In the genomic region with DNA sequence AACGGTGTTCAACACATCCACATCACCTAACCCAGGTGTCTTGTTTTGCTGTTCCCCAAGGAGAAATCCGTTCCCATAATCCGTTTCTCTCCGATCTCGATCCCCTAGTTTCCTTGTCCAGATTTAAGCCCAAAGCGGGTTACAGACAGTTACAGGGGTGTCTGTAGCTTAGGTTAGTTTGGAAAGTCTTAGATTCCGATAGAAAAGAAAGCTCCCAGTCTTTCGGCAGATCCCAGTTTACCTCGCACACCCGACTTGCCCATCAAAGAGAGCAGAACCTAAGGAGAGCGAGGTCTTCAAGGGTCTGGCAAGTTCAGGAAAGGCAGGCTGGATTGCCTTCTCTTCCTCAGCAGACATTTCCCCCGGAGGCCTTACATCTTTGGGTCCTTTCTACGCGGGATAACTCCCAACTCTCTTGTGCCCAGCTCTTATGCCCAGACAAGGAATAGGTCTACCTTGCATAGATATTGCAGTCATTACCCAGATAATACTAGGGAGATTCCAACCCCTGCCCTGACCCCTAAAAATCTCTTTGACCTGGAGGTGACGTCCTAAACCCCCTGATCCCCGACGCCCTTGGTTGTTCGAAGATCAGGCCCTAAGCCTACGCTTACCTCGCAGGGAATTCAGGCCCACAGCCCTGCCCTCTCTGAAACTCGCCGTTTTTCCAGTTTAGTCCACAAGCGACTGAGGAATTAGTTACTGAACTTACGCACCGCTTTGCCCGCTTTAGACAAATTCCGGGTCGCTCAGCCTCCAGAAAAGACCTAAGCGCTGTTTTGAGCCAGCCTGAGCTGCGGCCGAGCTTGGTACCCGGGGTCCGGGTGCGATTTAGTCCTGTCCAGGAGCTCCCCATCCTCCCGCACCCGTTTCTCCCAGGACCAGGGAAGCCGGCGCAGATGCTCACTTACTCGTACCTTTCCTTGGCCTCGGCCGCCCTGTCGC, we compare ENCODE assay signal across 10 mouse cellular contexts. TPM values are rescaled to one million over a fixed set of nuclear protein-coding genes. Genes with fewer than 3 reads are reported as not detected.
DNase-seq lines count a peak whose midpoint lies in the region; ATAC-seq and TF ChIP-seq lines count a peak whose summit lies in the region.
"Had no signal": no experiment of that assay in that cellular context is flagged by ENCODE, and none has a peak within 500 bp of the region (broad histone marks: within the 10 kb centered on the region; RNA-seq: fewer than 3 reads in every experiment).

No protein-coding gene starts in this region.

- H3K27me3 ChIP-seq in heart, embryonic 11.5 days (ENCODE audit: control insufficient read depth, insufficient read depth, low read length): peaks cover 93% of the 10 kb centered on the region
- peaks cover 100% of the 10 kb centered on the region for H3K27me3 ChIP-seq in hindbrain, embryonic 10.5 days (ENCODE audit: insufficient read depth, poor library complexity, severe bottlenecking)
- peaks cover 94% of the 10 kb centered on the region for H3K27me3 ChIP-seq in midbrain, embryonic 11.5 days (ENCODE audit: control insufficient read depth, insufficient read depth, low read length)

- 2% methylated on average over 42 of the region's 42 CpGs for WGBS in heart, embryonic 11.5 days (ENCODE audit: insufficient replicate concordance)
- under 1% methylated on average over 42 of the region's 42 CpGs for WGBS in hindbrain, embryonic 10.5 days
- 1% methylated on average over 42 of the region's 42 CpGs for WGBS in midbrain, embryonic 11.5 days

- no peak for DNase-seq in heart, adult 11 months
- peak; percentile 28 for DNase-seq in brain, embryonic 14.5 days (ENCODE audit: low read depth)
- DNase-seq in hindbrain, embryonic 10.5 days (ENCODE audit: low spot score): no peak
- peak; percentile 96 for DNase-seq in midbrain, embryonic 11.5 days (ENCODE audit: low spot score, missing footprints)
- DNase-seq in Muller cell, postnatal 12 days (ENCODE audit: inconsistent ontology term): no peak
- no peak for DNase-seq in cerebellum, adult 8-10 months
- DNase-seq in B cell, adult 2 months: no peak
- DNase-seq: gastrocnemius, postnatal 36 days had no signal

- peak overlapping the region; percentile 89 for H3K4me2 ChIP-seq in heart, embryonic 11.5 days
- peak overlapping the region; percentile 68 for H3K4me2 ChIP-seq in midbrain, embryonic 11.5 days

- H3K4me3 ChIP-seq in heart, embryonic 11.5 days (ENCODE audit: low read depth, low read length): peak overlapping the region; percentile 49
- H3K4me3 ChIP-seq in hindbrain, embryonic 10.5 days: peak overlapping the region; percentile 52
- H3K4me3 ChIP-seq in midbrain, embryonic 11.5 days (ENCODE audit: low read depth, low read length): peak overlapping the region; percentile 43
- H3K4me3 ChIP-seq: myocyte had no signal

- no peak for ATAC-seq in heart, embryonic 11.5 days (replicated peaks; ENCODE audit: insufficient number of reproducible peaks, low FRiP score, low TSS enrichment)
- ATAC-seq in midbrain, embryonic 11.5 days (ENCODE audit: low FRiP score): no peak

- TF ChIP-seq CTCF in brain, embryonic 14.5 days (IDR thresholded peaks at IDR 0.05; ENCODE audit: borderline replicate concordance, extremely low read depth, insufficient read depth, insufficient read length): no peak

- H3K4me1 ChIP-seq in heart, embryonic 11.5 days (ENCODE audit: control insufficient read depth, insufficient read depth, low read length): peaks cover 21% of the 10 kb centered on the region
- peaks cover 60% of the 10 kb centered on the region for H3K4me1 ChIP-seq in hindbrain, embryonic 10.5 days (replicated peaks)
- peaks cover 22% of the 10 kb centered on the region for H3K4me1 ChIP-seq in midbrain, embryonic 11.5 days (ENCODE audit: control insufficient read depth, insufficient read depth, low read length)

- H3K9ac ChIP-seq in heart, embryonic 11.5 days (ENCODE audit: low read depth, low read length): 0 out of 2 replicates have a peak overlapping the region, but pooled peaks have one; percentile 22
- peak overlapping the region; percentile 44; the same call in 1 of the 2 replicates for H3K9ac ChIP-seq in midbrain, embryonic 11.5 days (ENCODE audit: low read length)

- no peak overlapping the region for H3K27ac ChIP-seq in heart, embryonic 11.5 days (ENCODE audit: low read depth, low read length)
- peak overlapping the region; percentile 77 for H3K27ac ChIP-seq in hindbrain, embryonic 10.5 days
- H3K27ac ChIP-seq in midbrain, embryonic 11.5 days (ENCODE audit: low read depth, low read length): no peak overlapping the region

- no peaks in the 10 kb centered on the region for H3K9me3 ChIP-seq in heart, embryonic 11.5 days (replicated peaks; ENCODE audit: control insufficient read depth, low read length)
- H3K9me3 ChIP-seq in hindbrain, embryonic 10.5 days: no peaks in the 10 kb centered on the region
- no peaks in the 10 kb centered on the region for H3K9me3 ChIP-seq in midbrain, embryonic 11.5 days (ENCODE audit: control insufficient read depth, low read length)

- no peak for TF ChIP-seq POLR2A in brain, embryonic 14.5 days (IDR thresholded peaks at IDR 0.05; ENCODE audit: borderline replicate concordance, extremely low read depth, insufficient read depth, insufficient read length, poor library complexity, severe bottlenecking)

- H3K36me3 ChIP-seq in heart, embryonic 11.5 days (ENCODE audit: control insufficient read depth, insufficient read depth, low read length): no peaks in the 10 kb centered on the region
- H3K36me3 ChIP-seq in hindbrain, embryonic 10.5 days: no peaks in the 10 kb centered on the region
- no peaks in the 10 kb centered on the region for H3K36me3 ChIP-seq in midbrain, embryonic 11.5 days (ENCODE audit: control insufficient read depth, insufficient read depth, low read length)

RNA-seq across cellular contexts. Expression of gene Six2, which starts 1.3 kb away (rescaled TPM):
- 1.5 and 2.1 TPM in 2 replicates for polyA plus RNA-seq in heart, embryonic 11.5 days (2014; fragmentation: Nextera tagmentation; extraction: Ambion mirVana)
- 1.3 and 3.1 TPM in 2 replicates for polyA plus RNA-seq in brain, embryonic 14.5 days (2012; rRNA removed)
- polyA plus RNA-seq in hindbrain, embryonic 10.5 days (2016; fragmentation: Nextera tagmentation; extraction: Ambion mirVana): 5.4 and 5.6 TPM in 2 replicates
- 5.6 and 6.7 TPM in 2 replicates for polyA plus RNA-seq in midbrain, embryonic 11.5 days (2014; fragmentation: Nextera tagmentation; extraction: Ambion mirVana)
- polyA plus RNA-seq: myocyte had no signal

Comparison
In these comparisons a context has a peak if more than half of its experiments do, and no peak if none do; other contexts are left out.
1. DNase-seq: peak in brain, embryonic 14.5 days (single experiment) and midbrain, embryonic 11.5 days (single experiment); none in heart, adult 11 months (single experiment), hindbrain, embryonic 10.5 days (single experiment), Muller cell, postnatal 12 days (single experiment), cerebellum, adult 8-10 months (single experiment) and B cell, adult 2 months (0 of 2).
2. Peak in every context shown above with its lines, with median percentiles within 50 percentile points of each other: H3K4me3 ChIP-seq.